Mouse (Mus musculus) kidney, adult 2 months (tissue): ENCODE measurements around the gene Dglucy. TPM values are rescaled to one million over a fixed set of nuclear protein-coding genes. Genes with fewer than 3 reads are reported as not detected.
A peak's percentile ranks its signal among the peaks of the same experiment; 100 is the strongest.

Experiments used
- DNase-seq: peaks from one replicate; pipeline ENCODE4 v3.0.0; 2021
- H3K27ac ChIP-seq: fragments of 200-500 bp; 2 replicates; pipeline ENCODE4 v1.5.1; 2012; ENCODE audit warnings: low read depth, low read length, control low read depth, inconsistent platforms; ENCODE audit not compliant: insufficient read depth
- H3K27me3 ChIP-seq: fragments of 200-500 bp; replicated peaks from 2 replicates; pipeline ENCODE4 v1.6.1; 2012; ENCODE audit warnings: mild to moderate bottlenecking, moderate library complexity, low read length, inconsistent platforms; ENCODE audit not compliant: control insufficient read depth, insufficient read depth
- H3K36me3 ChIP-seq: fragments of 200-500 bp; 2 replicates; pipeline ENCODE4 v1.6.1; 2012; ENCODE audit warnings: mild to moderate bottlenecking, moderate library complexity, low read length, inconsistent platforms; ENCODE audit not compliant: control insufficient read depth, insufficient read depth
- H3K4me1 ChIP-seq: fragments of 200-500 bp; 2 replicates; pipeline ENCODE4 v1.6.1; 2011; ENCODE audit warnings: low read length; ENCODE audit not compliant: control insufficient read depth, insufficient read depth
- H3K4me3 ChIP-seq: fragments of 200-500 bp; 2 replicates; pipeline ENCODE4 v1.5.1; 2011; ENCODE audit warnings: mild to moderate bottlenecking, low read depth, low read length, control low read depth; ENCODE audit not compliant: insufficient read depth
- CTCF ChIP-seq: fragments of 200-500 bp; conservative IDR thresholded peaks from 2 replicates; pipeline ENCODE4 v1.5.1; 2011; ENCODE audit warnings: low read depth, mild to moderate bottlenecking, control low read depth, low read length, moderate library complexity, mixed read lengths; ENCODE audit not compliant: insufficient read depth, insufficient read length
- POLR2A ChIP-seq: fragments of 200-500 bp; IDR thresholded peaks from one replicate; pipeline ENCODE4 v1.6.1; 2011; ENCODE audit warnings: low read depth, low read length, control low read depth
- WGBS: fragments of 180-500 bp; shearing (Covaris S2); methylation state at CpG from one replicate; pipeline ENCODE4 v1.1.7; 2018; 5-methylcytosine and 5-hydroxymethylcytosine counted together
- polyA plus RNA-seq: library from polyadenylated mRNA; depleted of rRNA; stranded (reverse); fragments of >200 nt; gene quantifications from 2 replicates; pipeline ENCODE4 v1.2.3, GENCODE M21; 2012

The Dglucy gene
- polyA plus RNA-seq, 1 experiment = 88.1 TPM

DNA sequence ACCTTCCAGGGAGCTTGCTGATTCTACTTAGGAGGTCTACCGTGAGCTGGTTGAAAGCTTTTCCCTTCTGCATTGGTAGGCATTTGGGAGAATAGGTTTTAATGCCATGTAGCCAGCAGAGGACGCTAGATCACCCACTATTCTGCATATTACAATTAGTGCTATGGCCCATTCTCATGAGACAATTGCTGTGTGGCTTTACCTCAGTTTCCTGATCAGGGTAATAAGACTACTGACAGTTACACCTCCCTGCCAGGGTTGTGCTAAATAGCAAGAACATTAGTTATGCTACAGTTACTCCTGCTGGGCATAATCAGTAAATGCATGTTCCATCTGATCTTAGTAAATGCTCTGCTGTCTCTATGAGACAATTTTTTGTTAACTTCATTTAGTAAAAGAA, 67.0 kb downstream of the Dglucy start:
- TF ChIP-seq POLR2A (no peak), CTCF (no peak)
- Histone ChIP-seq H3K36me3 (no peaks in the 10 kb centered on the region; the same call in 1 of the 2 replicates), H3K27me3 (no peaks in the 10 kb centered on the region), H3K4me1 (no peaks in the 10 kb centered on the region), H3K4me3 (no peak overlapping the region), H3K27ac (no peak overlapping the region)
- 51% methylated on average over 2 of the region's 2 CpGs for WGBS
- no peak for DNase-seq

DNA sequence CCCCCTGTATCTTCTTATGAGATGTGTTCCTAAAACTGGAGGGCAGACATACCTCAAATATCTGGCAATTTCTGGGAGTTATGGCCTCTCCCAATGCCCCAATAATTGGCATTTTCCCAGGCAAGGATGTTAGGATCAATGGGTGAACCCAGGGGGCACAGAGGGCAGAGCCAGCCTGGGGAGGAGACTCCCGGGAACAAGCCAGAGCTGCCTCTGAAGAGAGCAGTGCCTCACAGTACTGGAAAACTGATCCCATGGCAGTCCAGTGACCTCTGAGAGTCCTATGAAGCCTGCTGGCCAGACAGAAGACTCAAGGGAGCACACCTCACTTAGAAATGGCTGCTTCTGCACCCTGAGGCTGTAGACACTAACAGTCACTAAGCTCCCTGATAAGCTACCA, 67.7 kb downstream of the Dglucy start:
- 64% methylated on average over 1 of the region's 1 CpGs for WGBS
- TF ChIP-seq CTCF = no peak
- TF ChIP-seq POLR2A = no peak

GRCm38 (mm10) chr12:100847437-100848080, 68.7 kb downstream of the Dglucy start:
- Histone ChIP-seq H3K4me3 (no peak overlapping the region), H3K4me1 (no peaks in the 10 kb centered on the region), H3K36me3 (no peaks in the 10 kb centered on the region; the same call in 1 of the 2 replicates), H3K27ac (no peak overlapping the region), H3K27me3 (no peaks in the 10 kb centered on the region)
- WGBS = 55% methylated on average over 11 of the region's 11 CpGs
- TF ChIP-seq POLR2A = no peak
- no peak for TF ChIP-seq CTCF
- no peak for DNase-seq

More for the DNA sequence above, 67.7 kb downstream of the Dglucy start:
- Histone ChIP-seq H3K27me3 (no peaks in the 10 kb centered on the region), H3K36me3 (no peaks in the 10 kb centered on the region; the same call in 1 of the 2 replicates), H3K27ac (no peak overlapping the region), H3K4me1 (no peaks in the 10 kb centered on the region), H3K4me3 (no peak overlapping the region)
- no peak for DNase-seq

DNA sequence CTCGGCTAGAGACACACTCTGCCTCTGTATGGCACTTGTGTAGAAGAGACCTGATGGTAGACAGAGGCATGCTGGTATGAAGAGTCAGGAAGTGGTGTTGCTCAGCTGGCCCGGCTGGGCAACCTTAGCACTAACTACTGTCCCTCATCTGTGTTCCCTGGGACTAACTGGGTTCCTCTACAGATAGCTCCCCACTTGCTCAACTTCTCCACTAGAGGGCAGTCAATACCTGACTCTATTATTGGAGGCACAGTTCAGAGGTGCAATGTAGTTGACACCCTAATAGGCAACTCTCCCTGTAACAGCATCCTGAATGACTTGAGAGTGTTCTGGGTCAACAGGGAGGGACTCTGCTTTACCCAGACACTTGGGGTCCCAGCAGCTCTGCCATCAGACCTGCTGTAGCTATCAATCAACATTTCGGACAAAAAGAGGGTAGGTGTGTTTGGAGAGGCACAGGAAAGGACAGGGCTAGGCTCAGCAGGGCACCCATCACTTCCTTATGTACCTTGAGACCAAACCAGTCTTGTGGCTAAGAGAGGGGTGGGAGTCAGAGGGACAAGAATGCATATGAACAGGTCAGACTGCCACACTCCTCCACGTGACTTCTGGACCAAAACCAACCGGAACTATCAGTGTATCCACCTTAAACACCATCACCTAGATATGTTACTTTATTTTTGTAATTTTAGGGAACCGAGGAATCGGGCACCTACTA, 70.7 kb downstream of the Dglucy start:
- H3K4me3 ChIP-seq = no peak overlapping the region
- no peak for TF ChIP-seq POLR2A
- peak; percentile 65 for TF ChIP-seq CTCF
- H3K27ac ChIP-seq = no peak overlapping the region
- peak; percentile 67 for DNase-seq
- 77% methylated on average over 7 of the region's 7 CpGs for WGBS
- no peaks in the 10 kb centered on the region for H3K36me3 ChIP-seq
- no peaks in the 10 kb centered on the region for H3K4me1 ChIP-seq
- no peaks in the 10 kb centered on the region for H3K27me3 ChIP-seq

GRCm38 (mm10) chr12:100852370-100852769, 73.5 kb downstream of the Dglucy start:
- TF ChIP-seq POLR2A = no peak
- Histone ChIP-seq H3K4me1 (no peaks in the 10 kb centered on the region), H3K36me3 (no peaks in the 10 kb centered on the region), H3K27ac (no peak overlapping the region), H3K27me3 (no peaks in the 10 kb centered on the region), H3K4me3 (no peak overlapping the region)
- no peak for DNase-seq
- 93% methylated on average over 3 of the region's 3 CpGs for WGBS

GRCm38 (mm10) chr12:100856337-100856736, 77.5 kb downstream of the Dglucy start:
- Histone ChIP-seq H3K27me3 (no peaks in the 10 kb centered on the region), H3K36me3 (no peaks in the 10 kb centered on the region), H3K27ac (no peak overlapping the region), H3K4me3 (no peak overlapping the region), H3K4me1 (no peaks in the 10 kb centered on the region; the same call in 1 of the 2 replicates)
- TF ChIP-seq POLR2A = no peak
- no peak for DNase-seq
- WGBS = 88% methylated on average over 2 of the region's 2 CpGs

- Histone ChIP-seq H3K27ac (no peak overlapping the region), H3K27me3 (no peaks in the 10 kb centered on the region), H3K4me1 (no peaks in the 10 kb centered on the region; the same call in 1 of the 2 replicates), H3K4me3 (no peak overlapping the region), H3K36me3 (no peaks in the 10 kb centered on the region)
- WGBS = 36% methylated on average over 7 of the region's 7 CpGs
- TF ChIP-seq CTCF (no peak), POLR2A (no peak)
- peak; percentile 81 for DNase-seq
These were observed 78.9 kb downstream of the Dglucy start for GRCm38 (mm10) chr12:100857791-100858190.
